Mouse (Mus musculus): Measurements from ENCODE around the gene Ap2b1.

The Ap2b1 gene

GRCm38 (mm10) chr11:83445001-83445400 is 146.2 kb downstream of the Ap2b1 start:
- no peak for DNase-seq (ENCODE audit: low spot score)

- DNase-seq (ENCODE audit: low spot score), result peak; percentile 83
These were observed 148.8 kb downstream of the Ap2b1 start for GRCm38 (mm10) chr11:83447612-83448011.

DNA sequence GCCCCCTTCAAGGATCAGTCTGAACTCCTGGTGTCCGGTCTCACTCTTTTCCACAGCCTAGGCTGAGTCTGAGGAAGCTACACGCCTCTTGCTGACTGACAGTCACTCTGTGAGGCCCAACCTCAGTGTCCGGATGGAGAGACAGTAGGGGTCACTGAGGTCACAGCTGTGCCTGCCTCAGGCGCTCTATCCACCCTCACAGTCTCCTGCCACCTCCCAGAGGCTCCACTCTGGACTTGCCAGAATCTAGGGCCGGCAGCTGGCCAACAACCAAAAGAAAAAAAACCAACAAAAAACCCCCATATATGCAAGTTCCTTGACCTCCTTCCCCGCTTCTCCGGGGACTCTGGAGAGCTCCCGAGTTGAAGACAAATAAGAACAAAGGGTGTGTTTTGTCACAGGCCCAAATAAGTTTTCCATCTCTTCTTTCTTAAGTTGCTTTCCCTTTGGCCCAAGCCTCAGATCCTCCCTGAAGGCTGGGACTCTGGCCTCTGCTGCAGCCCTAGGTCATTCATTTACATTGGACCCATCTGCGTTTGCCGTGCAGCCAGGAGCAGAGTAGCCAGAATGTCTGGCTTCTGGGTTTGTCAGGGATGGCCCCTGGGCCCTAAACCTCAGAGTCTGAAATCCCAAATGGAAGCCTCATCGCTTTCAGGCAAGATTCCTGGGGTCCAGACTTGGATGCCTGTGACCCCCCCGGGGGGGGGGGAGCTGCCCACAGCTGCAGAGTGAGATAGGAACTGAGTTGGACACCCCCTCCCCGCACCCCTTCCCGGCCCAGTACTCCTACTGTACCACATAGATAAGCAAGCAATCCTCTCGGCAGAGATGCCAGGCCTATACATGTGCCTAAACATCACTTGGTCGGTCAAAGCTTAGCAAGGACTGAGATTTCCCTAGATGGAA is 149.4 kb downstream of the Ap2b1 start:
- no peak for DNase-seq (ENCODE audit: low spot score)

GRCm38 (mm10) chr11:83448927-83449236 is 150.1 kb downstream of the Ap2b1 start:
- DNase-seq (ENCODE audit: low spot score), result peak; percentile 61

DNA sequence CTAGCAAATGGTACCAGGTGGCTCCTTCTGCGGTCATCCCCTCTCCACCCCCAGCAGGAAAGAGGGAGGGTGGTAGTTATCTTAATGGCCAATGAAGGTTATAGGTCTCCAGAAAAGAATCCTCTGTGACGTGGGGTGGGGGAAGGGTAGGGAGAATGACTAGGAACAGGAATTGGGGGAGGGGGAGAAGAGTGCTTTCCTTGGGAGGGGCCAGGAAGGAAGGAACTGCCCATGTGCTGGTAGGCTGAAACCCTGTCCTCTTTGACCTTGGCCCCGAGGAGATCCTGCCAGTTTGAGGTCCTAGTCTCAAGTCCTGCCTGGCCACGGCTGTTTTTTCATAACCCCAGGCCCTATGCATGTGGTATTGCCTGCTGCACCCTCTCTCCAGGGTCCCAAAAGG is 150.5 kb downstream of the Ap2b1 start:
- DNase-seq (ENCODE audit: low spot score), result no peak

GRCm38 (mm10) chr11:83450550-83450949 is 151.7 kb downstream of the Ap2b1 start:
- no peak for DNase-seq (ENCODE audit: low spot score)

DNA sequence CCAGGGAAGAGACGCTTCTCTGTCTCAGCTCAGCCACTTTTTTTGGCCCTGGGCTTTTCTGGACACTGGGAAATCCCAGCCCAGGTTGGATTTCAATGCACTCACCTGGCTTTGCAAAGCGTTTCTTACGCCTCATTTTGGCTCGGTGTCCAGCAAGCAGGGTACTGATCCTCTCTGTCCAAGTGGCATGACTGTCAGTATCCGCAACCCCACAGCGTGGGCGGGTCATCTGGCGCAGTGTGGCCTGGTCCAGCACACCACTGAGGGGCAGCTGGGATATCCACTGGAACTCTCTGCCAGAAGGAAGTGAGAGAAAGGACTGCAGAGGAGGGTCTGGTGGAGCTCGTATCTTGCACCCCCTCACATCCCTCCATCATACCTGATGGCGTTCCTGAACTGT is 152.5 kb downstream of the Ap2b1 start:
- DNase-seq (ENCODE audit: low spot score), result no peak

- peak; percentile 63 for DNase-seq (ENCODE audit: low spot score)
These were observed 155.7 kb downstream of the Ap2b1 start for GRCm38 (mm10) chr11:83454548-83454947.

Data from urinary bladder, postnatal 14 days (tissue).